Mouse (Mus musculus): ENCODE data around the gene H2-Q10. TPM values are rescaled to one million over a fixed set of nuclear protein-coding genes. Genes with fewer than 3 reads are reported as not detected.

The H2-Q10 gene
- polyA plus RNA-seq, 1 experiment from 2014 or later, result 0.69 TPM

Other genes starting within 250 kb of the H2-Q10 start
- 0.57 and 0.79 TPM in 2 replicates for gene Gm16181, start 249.3 kb upstream of the H2-Q10 start, polyA plus RNA-seq (2015; fragmentation: Nextera tagmentation; extraction: Ambion mirVana)
- gene Atp6v1g2, start 236.4 kb upstream of the H2-Q10 start, polyA plus RNA-seq (2015; fragmentation: Nextera tagmentation; extraction: Ambion mirVana), result 41.6 and 43.0 TPM in 2 replicates
- gene Nfkbil1, start 234.3 kb upstream of the H2-Q10 start, polyA plus RNA-seq (2015; fragmentation: Nextera tagmentation; extraction: Ambion mirVana), result 8.3 and 11.0 TPM in 2 replicates
- gene Ddx39b, start 228.3 kb upstream of the H2-Q10 start, polyA plus RNA-seq (2015; fragmentation: Nextera tagmentation; extraction: Ambion mirVana), result 460 and 465 TPM in 2 replicates
- gene H2-D1, start 207.4 kb upstream of the H2-Q10 start, polyA plus RNA-seq (2015; fragmentation: Nextera tagmentation; extraction: Ambion mirVana), result 49.5 and 52.5 TPM in 2 replicates
- gene H2-Q1, start 149.7 kb upstream of the H2-Q10 start, polyA plus RNA-seq (2015; fragmentation: Nextera tagmentation; extraction: Ambion mirVana), result 0.11 and 0.17 TPM in 2 replicates
- gene H2-Q2, start 127.8 kb upstream of the H2-Q10 start, polyA plus RNA-seq (2015; fragmentation: Nextera tagmentation; extraction: Ambion mirVana), result 0.26 and 0.30 TPM in 2 replicates
- 1.00 and 1.3 TPM in 2 replicates for gene H2-Q4, start 90.5 kb upstream of the H2-Q10 start, polyA plus RNA-seq (2015; fragmentation: Nextera tagmentation; extraction: Ambion mirVana)
- 0.17 TPM in 2 replicates for gene H2-Q6, start 45.2 kb upstream of the H2-Q10 start, polyA plus RNA-seq (2015; fragmentation: Nextera tagmentation; extraction: Ambion mirVana)
- 2.5 TPM in 2 replicates for gene H2-Q7, start 30.9 kb upstream of the H2-Q10 start, polyA plus RNA-seq (2015; fragmentation: Nextera tagmentation; extraction: Ambion mirVana)
- not detected in 2 replicates for gene Pou5f1, start 35.9 kb downstream of the H2-Q10 start, polyA plus RNA-seq (2015; fragmentation: Nextera tagmentation; extraction: Ambion mirVana)
- gene Tcf19, start 46.7 kb downstream of the H2-Q10 start, polyA plus RNA-seq (2015; fragmentation: Nextera tagmentation; extraction: Ambion mirVana), result 23.1 and 23.2 TPM in 2 replicates
- 6.5 and 8.4 TPM in 2 replicates for gene Cchcr1, start 47.0 kb downstream of the H2-Q10 start, polyA plus RNA-seq (2015; fragmentation: Nextera tagmentation; extraction: Ambion mirVana)
- 0.73 and 1.1 TPM in 2 replicates for gene Psors1c2, start 63.1 kb downstream of the H2-Q10 start, polyA plus RNA-seq (2015; fragmentation: Nextera tagmentation; extraction: Ambion mirVana)
- gene Cdsn, start 82.0 kb downstream of the H2-Q10 start, polyA plus RNA-seq (2015; fragmentation: Nextera tagmentation; extraction: Ambion mirVana), result 0.06 and 0.11 TPM in 2 replicates
- gene 2300002M23Rik, start 97.4 kb downstream of the H2-Q10 start, polyA plus RNA-seq (2015; fragmentation: Nextera tagmentation; extraction: Ambion mirVana), result not detected in 2 replicates
- not detected in 2 replicates for gene Sfta2, start 131.5 kb downstream of the H2-Q10 start, polyA plus RNA-seq (2015; fragmentation: Nextera tagmentation; extraction: Ambion mirVana)
- gene Gm9573, start 156.5 kb downstream of the H2-Q10 start, polyA plus RNA-seq (2015; fragmentation: Nextera tagmentation; extraction: Ambion mirVana), result not detected in 2 replicates
- gene Mucl3, start 173.6 kb downstream of the H2-Q10 start, polyA plus RNA-seq (2015; fragmentation: Nextera tagmentation; extraction: Ambion mirVana), result not detected in 2 replicates
- gene Vars2, start 197.5 kb downstream of the H2-Q10 start, polyA plus RNA-seq (2015; fragmentation: Nextera tagmentation; extraction: Ambion mirVana), result 13.0 and 15.1 TPM in 2 replicates
- 31.5 and 32.0 TPM in 2 replicates for gene Gtf2h4, start 203.7 kb downstream of the H2-Q10 start, polyA plus RNA-seq (2015; fragmentation: Nextera tagmentation; extraction: Ambion mirVana)
- gene Ddr1, start 234.5 kb downstream of the H2-Q10 start, polyA plus RNA-seq (2015; fragmentation: Nextera tagmentation; extraction: Ambion mirVana), result 163 and 187 TPM in 2 replicates

Data from midbrain, embryonic 13.5 days (tissue).